Mouse (Mus musculus) intestine, postnatal 0 days (tissue): Measurements from ENCODE around the gene Lsm7. TPM values are rescaled to one million over a fixed set of nuclear protein-coding genes. Genes with fewer than 3 reads are reported as not detected.
A peak's percentile ranks its signal among the peaks of the same experiment; 100 is the strongest.

ENCODE experiments used
- ATAC-seq: fragments of 200-750 bp; cut with Nextera tagmentation; 2 replicates; pipeline ENCODE4 v1.8.0; 2017; ENCODE audit warnings: mild to moderate bottlenecking, moderate TSS enrichment, moderate library complexity
- H3K27ac ChIP-seq: fragments of 300-500 bp; sonication (generic); 2 replicates; pipeline ENCODE4 v1.5.1; 2014; ENCODE audit warnings: mild to moderate bottlenecking, low read depth, low read length, moderate library complexity
- H3K27me3 ChIP-seq: fragments of 300-500 bp; sonication (generic); replicated peaks from 2 replicates; pipeline ENCODE4 v1.6.1; 2014; ENCODE audit warnings: low read length, mixed read lengths; ENCODE audit not compliant: control insufficient read depth, insufficient read depth
- H3K36me3 ChIP-seq: fragments of 300-500 bp; sonication (generic); 2 replicates; pipeline ENCODE4 v1.6.1; 2014; ENCODE audit warnings: mild to moderate bottlenecking, moderate library complexity; ENCODE audit not compliant: control insufficient read depth, insufficient read depth
- H3K4me1 ChIP-seq: fragments of 300-500 bp; sonication (generic); replicated peaks from 2 replicates; pipeline ENCODE4 v1.6.1; 2014; ENCODE audit warnings: antibody characterized with exemption, low read length, mixed read lengths; ENCODE audit not compliant: control insufficient read depth, insufficient read depth
- H3K4me2 ChIP-seq: fragments of 300-500 bp; sonication (generic); replicated peaks from 2 replicates; pipeline ENCODE4 v1.6.1; 2014; ENCODE audit warnings: low read depth, mild to moderate bottlenecking, moderate library complexity
- H3K4me3 ChIP-seq: fragments of 300-500 bp; sonication (generic); 2 replicates; pipeline ENCODE4 v1.5.1; 2014; ENCODE audit warnings: low read depth, low read length
- H3K9ac ChIP-seq: fragments of 300-500 bp; sonication (generic); 2 replicates; pipeline ENCODE4 v1.6.1; 2014; ENCODE audit warnings: mild to moderate bottlenecking, low read depth, low read length
- H3K9me3 ChIP-seq: fragments of 300-500 bp; sonication (generic); 2 replicates; pipeline ENCODE4 v1.6.1; 2016; ENCODE audit warnings: mixed run types; ENCODE audit not compliant: control insufficient read depth
- CTCF ChIP-seq: sonication (generic); IDR thresholded peaks from 2 replicates; pipeline ENCODE4 v1.5.1; 2016; ENCODE audit warnings: low read depth, mild to moderate bottlenecking, control low read depth, antibody characterized with exemption, moderate library complexity
- WGBS: fragments of 180-500 bp; shearing (Covaris S2); extraction: QIAGEN DNeasy Blood & Tissue Kit; methylation state at CpG from one replicate; pipeline ENCODE4 v1.1.7; 2014; 5-methylcytosine and 5-hydroxymethylcytosine counted together
- polyA plus RNA-seq: library from polyadenylated mRNA; unstranded; fragments of >200 nt; fragmentation: Nextera tagmentation; extraction: Ambion mirVana; gene quantifications from 2 replicates; pipeline ENCODE4 v1.2.1, GENCODE M21; 2015

Lsm7 gene
- polyA plus RNA-seq, 1 experiment from 2014 or later: 130 TPM

- no peak overlapping the region for H3K4me2 ChIP-seq
Observed at GRCm38 (mm10) chr10:80880131-80880641, 25.2 kb upstream of the Lsm7 start.

GRCm38 (mm10) chr10:80876594-80876993 lies 21.6 kb upstream of the Lsm7 start:
- H3K27ac ChIP-seq: no peak overlapping the region
- TF ChIP-seq CTCF: no peak
- no peak overlapping the region for H3K4me3 ChIP-seq
- 31% methylated on average over 3 of the region's 3 CpGs for WGBS
- H3K9ac ChIP-seq: no peak overlapping the region
- no peaks in the 10 kb centered on the region for H3K36me3 ChIP-seq
- no peak for ATAC-seq
- no peak overlapping the region for H3K4me2 ChIP-seq
- no peaks in the 10 kb centered on the region for H3K9me3 ChIP-seq
- no peaks in the 10 kb centered on the region for H3K27me3 ChIP-seq
- H3K4me1 ChIP-seq: no peaks in the 10 kb centered on the region

More at GRCm38 (mm10) chr10:80880131-80880641, 25.2 kb upstream of the Lsm7 start:
- Histone ChIP-seq H3K4me3 (no peak overlapping the region), H3K27me3 (no peaks in the 10 kb centered on the region), H3K9me3 (no peaks in the 10 kb centered on the region), H3K36me3 (no peaks in the 10 kb centered on the region), H3K9ac (no peak overlapping the region), H3K4me1 (no peaks in the 10 kb centered on the region), H3K27ac (no peak overlapping the region)
- peak; percentile 89 for TF ChIP-seq CTCF
- 10% methylated on average over 5 of the region's 5 CpGs for WGBS
- ATAC-seq: peak; percentile 50; the same call in 1 of the 2 replicates

- Histone ChIP-seq H3K9ac (no peak overlapping the region), H3K4me2 (no peak overlapping the region), H3K4me3 (no peak overlapping the region), H3K4me1 (no peaks in the 10 kb centered on the region), H3K27me3 (no peaks in the 10 kb centered on the region), H3K36me3 (no peaks in the 10 kb centered on the region), H3K27ac (no peak overlapping the region), H3K9me3 (no peaks in the 10 kb centered on the region)
- 30% methylated on average over 5 of the region's 5 CpGs for WGBS
- TF ChIP-seq CTCF: peak; percentile 88
- ATAC-seq: no peak
Observed at GRCm38 (mm10) chr10:80876028-80876427, 21.0 kb upstream of the Lsm7 start.

- no peak for TF ChIP-seq CTCF
- no peak overlapping the region for H3K27ac ChIP-seq
- WGBS: 84% methylated on average over 9 of the region's 9 CpGs
- no peaks in the 10 kb centered on the region for H3K36me3 ChIP-seq
- no peak overlapping the region for H3K4me2 ChIP-seq
- no peak overlapping the region for H3K4me3 ChIP-seq
- no peaks in the 10 kb centered on the region for H3K27me3 ChIP-seq
- no peak overlapping the region for H3K9ac ChIP-seq
- no peak for ATAC-seq
- H3K9me3 ChIP-seq: no peaks in the 10 kb centered on the region
- no peaks in the 10 kb centered on the region for H3K4me1 ChIP-seq
Observed at GRCm38 (mm10) chr10:80874035-80874434, 19.0 kb upstream of the Lsm7 start.

- no peak within 1 kb of the TSS for H3K27ac ChIP-seq
- no peaks in the 10 kb centered on the region for H3K4me1 ChIP-seq
- H3K9ac ChIP-seq: no peak within 1 kb of the TSS
- WGBS: 23% methylated on average over 9 of the region's 9 CpGs
- H3K36me3 ChIP-seq: peaks cover 7% of the 10 kb centered on the region
- no peak for TF ChIP-seq CTCF
- no peak within 1 kb of the TSS for H3K4me2 ChIP-seq
- H3K27me3 ChIP-seq: no peaks in the 10 kb centered on the region
- no peaks in the 10 kb centered on the region for H3K9me3 ChIP-seq
- ATAC-seq: no peak
- H3K4me3 ChIP-seq: no peak within 1 kb of the TSS
Observed at GRCm38 (mm10) chr10:80871581-80871980, 16.6 kb upstream of the Lsm7 start, which contains the start of gene Tmprss9. Gene Tmprss9, plus strand, starts transcription at chr10:80871848.

GRCm38 (mm10) chr10:80870993-80871392 lies 16.0 kb upstream of the Lsm7 start:
- Histone ChIP-seq H3K36me3 (peaks cover 13% of the 10 kb centered on the region), H3K27me3 (no peaks in the 10 kb centered on the region), H3K9ac (no peak overlapping the region), H3K27ac (no peak overlapping the region), H3K4me1 (no peaks in the 10 kb centered on the region), H3K4me3 (no peak overlapping the region), H3K4me2 (no peak overlapping the region), H3K9me3 (no peaks in the 10 kb centered on the region)
- TF ChIP-seq CTCF: no peak
- WGBS: 53% methylated on average over 3 of the region's 6 CpGs
- no peak for ATAC-seq

- Histone ChIP-seq H3K9ac (no peak overlapping the region), H3K4me3 (no peak overlapping the region), H3K27ac (no peak overlapping the region), H3K9me3 (no peaks in the 10 kb centered on the region), H3K4me1 (no peaks in the 10 kb centered on the region), H3K27me3 (no peaks in the 10 kb centered on the region), H3K36me3 (peaks cover 55% of the 10 kb centered on the region), H3K4me2 (no peak overlapping the region)
- no peak for TF ChIP-seq CTCF
- WGBS: 89% methylated on average over 16 of the region's 16 CpGs
- ATAC-seq: no peak
Observed at GRCm38 (mm10) chr10:80864446-80864845, 9.4 kb upstream of the Lsm7 start.
